Mouse (Mus musculus): ENCODE results near the gene Acnat1.

DNA sequence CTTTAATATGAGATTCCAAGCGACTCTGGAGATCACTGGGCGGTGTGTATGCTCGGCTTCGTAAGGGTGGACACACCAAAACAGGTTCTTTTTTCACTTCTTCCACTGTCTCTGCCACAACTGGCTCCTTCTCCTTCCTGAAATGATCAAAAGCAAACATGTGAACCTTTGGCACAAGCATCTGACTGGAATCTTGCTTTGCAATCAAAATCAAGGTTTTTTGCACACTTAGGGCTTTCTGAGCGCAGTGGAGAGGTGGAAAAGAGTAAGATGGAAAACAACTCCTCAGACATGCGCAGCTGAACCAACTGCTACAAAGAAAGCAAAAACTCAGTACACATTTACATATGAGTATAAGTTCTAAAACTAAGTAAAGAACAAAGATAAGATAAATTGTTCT, 40.7 kb upstream of the Acnat1 start:
- TF ChIP-seq POLR2A (IDR thresholded peaks at IDR 0.05; ENCODE audit: borderline replicate concordance, extremely low read depth, low read depth, low read length) (no peak), CTCF (IDR thresholded peaks at IDR 0.05; ENCODE audit: insufficient read depth, low read length) (no peak)
